Mouse (Mus musculus): ENCODE data around the gene Nmb. TPM values are rescaled to one million over a fixed set of nuclear protein-coding genes. Genes with fewer than 3 reads are reported as not detected.

Gene Nmb
- polyA plus RNA-seq, 1 experiment from 2014 or later: 8.4 TPM

GRCm38 (mm10) chr7:80923165-80923564, 18.3 kb upstream of the Nmb start:
- H3K4me2 ChIP-seq (replicated peaks): no peak overlapping the region
- no peak for ATAC-seq (ENCODE audit: insufficient number of reproducible peaks, low FRiP score, low TSS enrichment, low read depth)
- peaks cover 60% of the 10 kb centered on the region for H3K36me3 ChIP-seq
- no peak overlapping the region for H3K9ac ChIP-seq
- no peaks in the 10 kb centered on the region for H3K27me3 ChIP-seq
- WGBS: 89% methylated on average over 2 of the region's 2 CpGs
- H3K4me3 ChIP-seq (replicated peaks): no peak overlapping the region
- H3K27ac ChIP-seq (replicated peaks): no peak overlapping the region
- H3K9me3 ChIP-seq (replicated peaks): no peaks in the 10 kb centered on the region
- H3K4me1 ChIP-seq: no peaks in the 10 kb centered on the region

- no peak for ATAC-seq (ENCODE audit: insufficient number of reproducible peaks, low FRiP score, low TSS enrichment, low read depth)
- H3K27ac ChIP-seq (replicated peaks): no peak overlapping the region
- 85% methylated on average over 5 of the region's 5 CpGs for WGBS
- no peaks in the 10 kb centered on the region for H3K9me3 ChIP-seq (replicated peaks)
- H3K4me2 ChIP-seq (replicated peaks): no peak overlapping the region
- no peaks in the 10 kb centered on the region for H3K27me3 ChIP-seq
- no peak overlapping the region for H3K9ac ChIP-seq
- peaks cover 59% of the 10 kb centered on the region for H3K36me3 ChIP-seq
- H3K4me1 ChIP-seq: no peaks in the 10 kb centered on the region
- H3K4me3 ChIP-seq (replicated peaks): no peak overlapping the region
Observed at GRCm38 (mm10) chr7:80919647-80920008, 14.8 kb upstream of the Nmb start.

- 74% methylated on average over 8 of the region's 8 CpGs for WGBS
- Histone ChIP-seq H3K9ac (no peak overlapping the region), H3K4me1 (no peaks in the 10 kb centered on the region), H3K36me3 (peaks cover 59% of the 10 kb centered on the region), H3K27me3 (no peaks in the 10 kb centered on the region), H3K9me3 (replicated peaks) (no peaks in the 10 kb centered on the region), H3K4me3 (replicated peaks) (no peak overlapping the region), H3K4me2 (replicated peaks) (no peak overlapping the region), H3K27ac (replicated peaks) (no peak overlapping the region)
- ATAC-seq (ENCODE audit: insufficient number of reproducible peaks, low FRiP score, low TSS enrichment, low read depth): no peak
Observed at GRCm38 (mm10) chr7:80918982-80919646, 14.2 kb upstream of the Nmb start.

GRCm38 (mm10) chr7:80917916-80918465, 13.1 kb upstream of the Nmb start:
- H3K4me1 ChIP-seq: no peaks in the 10 kb centered on the region
- no peaks in the 10 kb centered on the region for H3K27me3 ChIP-seq
- H3K9ac ChIP-seq: no peak overlapping the region
- WGBS: 86% methylated on average over 4 of the region's 4 CpGs
- no peak for ATAC-seq (ENCODE audit: insufficient number of reproducible peaks, low FRiP score, low TSS enrichment, low read depth)
- H3K9me3 ChIP-seq (replicated peaks): no peaks in the 10 kb centered on the region
- no peak overlapping the region for H3K4me2 ChIP-seq (replicated peaks)
- H3K4me3 ChIP-seq (replicated peaks): no peak overlapping the region
- peaks cover 66% of the 10 kb centered on the region for H3K36me3 ChIP-seq
- H3K27ac ChIP-seq (replicated peaks): no peak overlapping the region

GRCm38 (mm10) chr7:80912496-80912895, 7.6 kb upstream of the Nmb start:
- Histone ChIP-seq H3K9me3 (replicated peaks) (no peaks in the 10 kb centered on the region), H3K27ac (replicated peaks) (no peak overlapping the region), H3K4me2 (replicated peaks) (no peak overlapping the region), H3K9ac (no peak overlapping the region), H3K36me3 (peaks cover 65% of the 10 kb centered on the region), H3K4me1 (no peaks in the 10 kb centered on the region), H3K4me3 (replicated peaks) (no peak overlapping the region), H3K27me3 (no peaks in the 10 kb centered on the region)
- ATAC-seq (ENCODE audit: insufficient number of reproducible peaks, low FRiP score, low TSS enrichment, low read depth): no peak
- 79% methylated on average over 8 of the region's 8 CpGs for WGBS

- Histone ChIP-seq H3K36me3 (peaks cover 60% of the 10 kb centered on the region), H3K27ac (replicated peaks) (no peak overlapping the region), H3K9ac (no peak overlapping the region), H3K9me3 (replicated peaks) (no peaks in the 10 kb centered on the region), H3K4me1 (no peaks in the 10 kb centered on the region), H3K27me3 (no peaks in the 10 kb centered on the region), H3K4me3 (replicated peaks) (no peak overlapping the region), H3K4me2 (replicated peaks) (no peak overlapping the region)
- ATAC-seq (ENCODE audit: insufficient number of reproducible peaks, low FRiP score, low TSS enrichment, low read depth): 0 out of 2 replicates have a peak, but pooled peaks have one; percentile 57
- 74% methylated on average over 7 of the region's 7 CpGs for WGBS
Observed at GRCm38 (mm10) chr7:80911053-80911452, 6.2 kb upstream of the Nmb start.

GRCm38 (mm10) chr7:80903625-80904422, 1.1 kb downstream of the Nmb start:
- peak overlapping the region; percentile 89 for H3K4me2 ChIP-seq (replicated peaks)
- peaks cover 8% of the 10 kb centered on the region; the same call in 1 of the 2 replicates for H3K36me3 ChIP-seq
- H3K27me3 ChIP-seq: no peaks in the 10 kb centered on the region
- no peaks in the 10 kb centered on the region for H3K9me3 ChIP-seq (replicated peaks)
- H3K27ac ChIP-seq (replicated peaks): no peak overlapping the region
- peak overlapping the region; percentile 33; the same call in 1 of the 2 replicates for H3K9ac ChIP-seq
- no peak overlapping the region for H3K4me3 ChIP-seq (replicated peaks)
- no peak for ATAC-seq (ENCODE audit: insufficient number of reproducible peaks, low FRiP score, low TSS enrichment, low read depth)
- H3K4me1 ChIP-seq: peaks cover 32% of the 10 kb centered on the region
- 80% methylated on average over 11 of the region's 11 CpGs for WGBS

- ATAC-seq (ENCODE audit: insufficient number of reproducible peaks, low FRiP score, low TSS enrichment, low read depth): no peak
- 27% methylated on average over 15 of the region's 15 CpGs for WGBS
- no peaks in the 10 kb centered on the region for H3K9me3 ChIP-seq (replicated peaks)
- H3K27me3 ChIP-seq: no peaks in the 10 kb centered on the region
- peaks cover 32% of the 10 kb centered on the region for H3K4me1 ChIP-seq
- peak overlapping the region; percentile 58 for H3K9ac ChIP-seq
- peak overlapping the region; percentile 82 for H3K4me2 ChIP-seq (replicated peaks)
- H3K27ac ChIP-seq (replicated peaks): peak overlapping the region; percentile 87
- H3K36me3 ChIP-seq: peaks cover 18% of the 10 kb centered on the region
- peak overlapping the region; percentile 87 for H3K4me3 ChIP-seq (replicated peaks)
Observed at GRCm38 (mm10) chr7:80901541-80902274, 3.2 kb downstream of the Nmb start.

- ATAC-seq (ENCODE audit: insufficient number of reproducible peaks, low FRiP score, low TSS enrichment, low read depth): peak; percentile 91
- H3K27me3 ChIP-seq: no peaks in the 10 kb centered on the region
- peak within 1 kb of the TSS; percentile 58 for H3K9ac ChIP-seq
- H3K4me2 ChIP-seq (replicated peaks): peak within 1 kb of the TSS; percentile 82
- no peaks in the 10 kb centered on the region for H3K9me3 ChIP-seq (replicated peaks)
- WGBS: under 1% methylated on average over 36 of the region's 36 CpGs
- H3K4me1 ChIP-seq: peaks cover 32% of the 10 kb centered on the region
- H3K27ac ChIP-seq (replicated peaks): peak within 1 kb of the TSS; percentile 87
- H3K4me3 ChIP-seq (replicated peaks): peak within 1 kb of the TSS; percentile 87
- H3K36me3 ChIP-seq: peaks cover 25% of the 10 kb centered on the region
Observed at GRCm38 (mm10) chr7:80900944-80901501, 3.9 kb downstream of the Nmb start, which contains the start of gene Wdr73. Gene Wdr73, minus strand, starts transcription at chr7:80901269.

GRCm38 (mm10) chr7:80897721-80898120, 7.2 kb downstream of the Nmb start:
- 89% methylated on average over 4 of the region's 4 CpGs for WGBS

GRCm38 (mm10) chr7:80897134-80897533, 7.7 kb downstream of the Nmb start:
- no peaks in the 10 kb centered on the region for H3K9me3 ChIP-seq (replicated peaks)
- no peak overlapping the region for H3K27ac ChIP-seq (replicated peaks)
- no peak overlapping the region for H3K9ac ChIP-seq
- no peak for ATAC-seq (ENCODE audit: insufficient number of reproducible peaks, low FRiP score, low TSS enrichment, low read depth)
- H3K4me3 ChIP-seq (replicated peaks): no peak overlapping the region
- H3K27me3 ChIP-seq: no peaks in the 10 kb centered on the region
- 88% methylated on average over 7 of the region's 7 CpGs for WGBS
- peaks cover 59% of the 10 kb centered on the region for H3K36me3 ChIP-seq
- no peak overlapping the region for H3K4me2 ChIP-seq (replicated peaks)
- peaks cover 19% of the 10 kb centered on the region for H3K4me1 ChIP-seq

More at GRCm38 (mm10) chr7:80897721-80898120, 7.2 kb downstream of the Nmb start:
- H3K27me3 ChIP-seq: no peaks in the 10 kb centered on the region
- no peak overlapping the region for H3K9ac ChIP-seq
- no peak for ATAC-seq (ENCODE audit: insufficient number of reproducible peaks, low FRiP score, low TSS enrichment, low read depth)
- no peak overlapping the region for H3K4me3 ChIP-seq (replicated peaks)
- H3K36me3 ChIP-seq: peaks cover 53% of the 10 kb centered on the region
- no peak overlapping the region for H3K4me2 ChIP-seq (replicated peaks)
- peaks cover 19% of the 10 kb centered on the region for H3K4me1 ChIP-seq
- no peak overlapping the region for H3K27ac ChIP-seq (replicated peaks)
- no peaks in the 10 kb centered on the region for H3K9me3 ChIP-seq (replicated peaks)

Measured in embryonic facial prominence, embryonic 15.5 days (tissue).